ENCODE assay signal across 8 mouse cellular contexts in genomic region chr11:26962040-26962927, GRCm38 (mm10).
DNase-seq lines count a peak whose midpoint lies in the region; ATAC-seq and TF ChIP-seq lines count a peak whose summit lies in the region.
"Had no signal": no experiment of that assay in that cellular context is flagged by ENCODE, and none has a peak within 500 bp of the region (broad histone marks: within the 10 kb centered on the region; RNA-seq: fewer than 3 reads in every experiment).

No protein-coding gene starts in this region.

- no peaks in the 10 kb centered on the region for H3K9me3 ChIP-seq in lung, embryonic 14.5 days (ENCODE audit: low read depth, low read length)
- no peaks in the 10 kb centered on the region for H3K9me3 ChIP-seq in embryonic facial prominence, embryonic 12.5 days
- no peaks in the 10 kb centered on the region for H3K9me3 ChIP-seq in heart, postnatal 0 days (replicated peaks; ENCODE audit: control insufficient read depth, low read length)
- no peaks in the 10 kb centered on the region for H3K9me3 ChIP-seq in neural tube, embryonic 13.5 days

- H3K36me3 ChIP-seq in lung, embryonic 14.5 days (ENCODE audit: insufficient read depth), result no peaks in the 10 kb centered on the region
- no peaks in the 10 kb centered on the region for H3K36me3 ChIP-seq in embryonic facial prominence, embryonic 12.5 days
- no peaks in the 10 kb centered on the region for H3K36me3 ChIP-seq in heart, postnatal 0 days (replicated peaks; ENCODE audit: control insufficient read depth, insufficient read depth, low read length)
- H3K36me3 ChIP-seq in neural tube, embryonic 13.5 days, result no peaks in the 10 kb centered on the region

- TF ChIP-seq EP300 in heart, postnatal 0 days (IDR thresholded peaks at IDR 0.05; ENCODE audit: low read depth), result no peak

- H3K4me2 ChIP-seq in lung, embryonic 14.5 days, result no peak overlapping the region
- H3K4me2 ChIP-seq in embryonic facial prominence, embryonic 12.5 days (replicated peaks), result no peak overlapping the region
- H3K4me2 ChIP-seq in heart, postnatal 0 days (ENCODE audit: low read depth, low read length), result 0 out of 2 replicates have a peak overlapping the region, but pooled peaks have one; percentile 4
- no peak overlapping the region for H3K4me2 ChIP-seq in neural tube, embryonic 13.5 days

- no peak overlapping the region for H3K4me3 ChIP-seq in lung, embryonic 14.5 days (ENCODE audit: low read depth, low read length)
- no peak overlapping the region for H3K4me3 ChIP-seq in embryonic facial prominence, embryonic 12.5 days
- H3K4me3 ChIP-seq in heart, postnatal 0 days (ENCODE audit: low read depth, low read length), result no peak overlapping the region
- H3K4me3 ChIP-seq in neural tube, embryonic 13.5 days, result no peak overlapping the region

- 0 out of 2 replicates have a peak, but pooled peaks have one; percentile 10 for ATAC-seq in lung, embryonic 14.5 days (ENCODE audit: insufficient read depth)
- ATAC-seq in embryonic facial prominence, embryonic 12.5 days (ENCODE audit: insufficient number of reproducible peaks, insufficient read depth, low FRiP score, low TSS enrichment), result no peak
- ATAC-seq in heart, postnatal 0 days (ENCODE audit: insufficient read depth, low read depth), result no peak
- no peak for ATAC-seq in neural tube, embryonic 13.5 days (ENCODE audit: low read depth)

- 33% methylated on average over 18 of the region's 18 CpGs for WGBS in lung, embryonic 14.5 days
- WGBS in embryonic facial prominence, embryonic 12.5 days, result 70% methylated on average over 18 of the region's 18 CpGs
- 30% methylated on average over 18 of the region's 18 CpGs for WGBS in heart, postnatal 0 days
- WGBS in neural tube, embryonic 13.5 days, result 62% methylated on average over 18 of the region's 18 CpGs

- H3K9ac ChIP-seq in lung, embryonic 14.5 days, result no peak overlapping the region
- H3K9ac ChIP-seq in embryonic facial prominence, embryonic 12.5 days, result no peak overlapping the region
- H3K9ac ChIP-seq in heart, postnatal 0 days (replicated peaks; ENCODE audit: low read depth, low read length), result no peak overlapping the region
- H3K9ac ChIP-seq in neural tube, embryonic 13.5 days, result no peak overlapping the region

- H3K27ac ChIP-seq in lung, embryonic 14.5 days (ENCODE audit: low read depth), result no peak overlapping the region
- peak overlapping the region; percentile 6; the same call in 1 of the 2 replicates for H3K27ac ChIP-seq in embryonic facial prominence, embryonic 12.5 days
- 0 out of 2 replicates have a peak overlapping the region, but pooled peaks have one; percentile 20 for H3K27ac ChIP-seq in heart, postnatal 0 days (ENCODE audit: low read depth)
- H3K27ac ChIP-seq in neural tube, embryonic 13.5 days (replicated peaks), result peak overlapping the region; percentile 55; the same call in 1 of the 2 replicates
- H3K27ac ChIP-seq: kidney, postnatal 0 days had no signal

- TF ChIP-seq CTCF in lung, embryonic 14.5 days (IDR thresholded peaks at IDR 0.05; ENCODE audit: low read depth), result no peak
- no peak for TF ChIP-seq CTCF in heart, postnatal 0 days (IDR thresholded peaks at IDR 0.05; ENCODE audit: low read depth)

- peak; percentile 13 for DNase-seq in lung, embryonic 14.5 days
- DNase-seq in lung, postnatal 25 days (ENCODE audit: low spot score), result no peak
- DNase-seq in heart, postnatal 0 days (ENCODE audit: low spot score), result no peak
- DNase-seq in kidney, postnatal 36 days, result no peak
- DNase-seq in retina, embryonic 14.5 days (ENCODE audit: low spot score), result no peak

- 0 out of 2 replicates have a peak, but pooled peaks cover 3% of the 10 kb centered on the region for H3K4me1 ChIP-seq in lung, embryonic 14.5 days (ENCODE audit: insufficient read depth)
- H3K4me1 ChIP-seq in embryonic facial prominence, embryonic 12.5 days, result peaks cover 14% of the 10 kb centered on the region; the same call in 1 of the 2 replicates
- H3K4me1 ChIP-seq in heart, postnatal 0 days (ENCODE audit: control insufficient read depth, insufficient read depth), result peaks cover 13% of the 10 kb centered on the region; the same call in 1 of the 2 replicates
- peaks cover 14% of the 10 kb centered on the region for H3K4me1 ChIP-seq in neural tube, embryonic 13.5 days (replicated peaks)

- no peaks in the 10 kb centered on the region for H3K27me3 ChIP-seq in lung, embryonic 14.5 days (ENCODE audit: insufficient read depth, low read length)
- H3K27me3 ChIP-seq in embryonic facial prominence, embryonic 12.5 days, result no peaks in the 10 kb centered on the region
- H3K27me3 ChIP-seq in heart, postnatal 0 days (ENCODE audit: control insufficient read depth, insufficient read depth, low read length), result no peaks in the 10 kb centered on the region
- no peaks in the 10 kb centered on the region for H3K27me3 ChIP-seq in neural tube, embryonic 13.5 days
